Mouse (Mus musculus): ENCODE measurements at regions not wholly inside any gene's neighbourhood (a gene's known extent, or its start where the extent isn't known, plus 50 kb on each side); places are given as distances from the start of the nearest gene placed in this dataset.

DNA sequence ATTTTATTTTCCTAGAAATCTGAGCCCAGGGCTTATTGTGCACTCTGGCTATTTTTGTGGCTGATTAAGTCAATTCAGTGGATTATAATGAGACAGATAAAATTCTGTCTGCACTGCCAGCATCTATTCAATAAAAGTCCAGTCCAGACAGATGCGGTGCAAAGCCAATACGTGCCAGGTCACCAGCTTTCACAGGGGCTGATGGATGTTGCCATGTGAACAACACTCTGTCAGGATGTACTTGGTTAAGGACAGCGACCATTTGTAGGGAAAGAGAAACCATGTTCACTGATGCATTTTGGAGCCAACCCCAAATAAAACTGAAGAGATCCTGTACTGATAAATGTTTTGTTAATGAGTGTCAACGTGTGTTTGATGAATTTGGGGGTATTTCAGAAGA, 285.0 kb upstream of the Gnpda2 start:
- DNase-seq (ENCODE audit: low read depth, low spot score) = no peak

- DNase-seq (ENCODE audit: low read depth, low spot score) = no peak
These were observed 270.9 kb upstream of the Gnpda2 start for GRCm38 (mm10) chr5:69863027-69863426.

- no peak for DNase-seq (ENCODE audit: low read depth, low spot score)
These were observed 252.7 kb upstream of the Gnpda2 start for GRCm38 (mm10) chr5:69844809-69845208.

- DNase-seq (ENCODE audit: low read depth, low spot score) = no peak
These were observed 246.0 kb upstream of the Gnpda2 start for GRCm38 (mm10) chr5:69837947-69838710.

DNA sequence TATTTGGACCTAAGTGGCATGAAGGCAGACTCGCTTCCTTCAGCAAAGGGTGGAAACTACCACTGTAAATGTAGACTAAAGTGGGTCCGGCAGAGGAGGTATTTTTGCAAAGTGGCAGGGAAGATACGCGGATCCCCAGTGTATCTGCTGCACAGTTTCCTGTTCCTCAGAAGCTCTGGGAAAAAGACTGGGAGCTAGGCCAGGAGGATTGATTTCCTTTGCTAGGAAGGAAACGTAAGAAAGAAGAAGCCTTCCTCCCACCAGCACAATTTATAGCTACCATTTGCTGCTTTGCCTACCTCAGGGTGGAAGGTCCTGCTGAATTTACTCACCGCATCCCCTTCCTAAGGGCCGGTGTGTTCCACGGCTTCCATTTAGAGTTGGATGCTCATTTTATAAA, 244.2 kb upstream of the Gnpda2 start:
- DNase-seq (ENCODE audit: low read depth, low spot score) = no peak

DNA sequence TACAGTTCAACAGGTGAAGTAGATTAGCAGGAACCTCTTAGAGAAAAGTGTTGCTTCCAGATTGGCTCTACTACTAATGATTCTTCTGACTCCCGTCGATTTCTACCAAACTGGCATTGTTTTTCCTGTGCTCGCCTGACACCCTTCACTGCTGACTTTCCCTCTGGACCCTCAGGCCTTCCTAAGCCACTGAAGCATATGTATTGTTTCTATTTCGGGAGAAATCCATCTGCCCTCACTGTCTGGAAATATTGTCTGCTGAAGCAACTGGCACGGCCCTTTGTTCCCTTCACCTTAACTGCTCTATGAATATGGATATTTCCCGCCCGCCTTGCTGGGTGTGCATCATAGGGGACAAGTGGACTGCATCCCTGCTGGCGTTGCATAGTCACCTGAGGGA, 243.0 kb upstream of the Gnpda2 start:
- DNase-seq (ENCODE audit: low read depth, low spot score) = no peak

GRCm38 (mm10) chr5:69817778-69818177, 225.6 kb upstream of the Gnpda2 start:
- DNase-seq (ENCODE audit: low read depth, low spot score) = no peak

DNA sequence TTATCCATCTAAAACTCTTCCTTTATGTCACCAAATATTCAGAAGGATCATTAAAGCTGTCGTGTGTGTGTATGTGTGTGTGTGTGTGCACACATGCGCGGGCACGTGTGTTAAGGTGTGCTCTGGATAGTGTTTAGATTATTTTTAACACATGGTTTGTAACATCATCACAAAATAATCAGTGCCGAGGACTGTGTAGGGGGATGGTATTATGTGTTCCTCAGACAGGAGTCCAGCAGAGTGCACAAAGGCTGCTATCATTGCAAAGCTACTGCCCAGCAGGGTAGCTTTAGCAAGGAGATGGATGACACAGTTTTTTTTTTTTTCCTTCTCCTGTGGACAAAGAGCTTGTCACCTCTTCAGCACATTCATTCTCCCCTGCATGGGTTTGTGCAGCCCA, 224.9 kb upstream of the Gnpda2 start:
- DNase-seq (ENCODE audit: low read depth, low spot score) = no peak

DNA sequence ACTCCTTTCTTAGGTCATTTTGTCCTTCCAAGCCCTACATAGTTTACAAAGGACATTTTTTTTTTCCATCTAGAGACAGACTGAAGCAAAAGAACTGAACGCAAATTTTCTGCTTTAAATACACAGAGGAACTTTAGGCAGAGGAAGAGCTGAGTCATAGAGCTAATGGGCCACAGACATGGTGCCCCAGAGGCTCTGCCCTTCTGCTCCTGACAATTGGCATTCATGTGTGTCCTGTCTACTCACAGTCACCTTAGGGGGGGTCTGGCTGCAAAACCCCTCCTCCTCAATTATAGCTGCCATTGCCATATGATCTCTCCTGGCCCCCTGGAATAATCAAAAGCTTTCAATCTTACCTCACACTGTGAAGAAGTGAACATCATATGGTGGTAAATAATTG, 223.2 kb upstream of the Gnpda2 start:
- DNase-seq (ENCODE audit: low read depth, low spot score) = no peak

DNA sequence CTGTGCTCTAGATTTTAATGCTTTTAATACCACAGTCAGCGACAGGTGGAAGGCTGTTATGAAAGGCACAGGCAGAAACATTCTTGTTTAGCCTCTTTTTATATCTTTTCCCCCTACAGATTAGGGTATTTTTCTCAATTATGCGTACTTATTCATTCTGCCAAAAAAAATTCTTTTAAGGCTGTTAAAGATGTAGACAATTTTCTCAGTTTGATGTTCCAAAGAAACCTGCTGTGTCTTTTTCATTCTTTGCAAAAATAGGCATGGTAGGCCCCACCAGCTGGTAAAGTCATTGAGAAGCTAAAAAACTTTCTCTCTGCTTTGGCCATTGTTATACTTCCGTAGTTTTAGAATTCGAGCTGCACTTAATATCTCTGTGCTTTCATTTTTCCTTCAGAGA, 210.5 kb upstream of the Gnpda2 start:
- no peak for DNase-seq (ENCODE audit: low read depth, low spot score)

DNA sequence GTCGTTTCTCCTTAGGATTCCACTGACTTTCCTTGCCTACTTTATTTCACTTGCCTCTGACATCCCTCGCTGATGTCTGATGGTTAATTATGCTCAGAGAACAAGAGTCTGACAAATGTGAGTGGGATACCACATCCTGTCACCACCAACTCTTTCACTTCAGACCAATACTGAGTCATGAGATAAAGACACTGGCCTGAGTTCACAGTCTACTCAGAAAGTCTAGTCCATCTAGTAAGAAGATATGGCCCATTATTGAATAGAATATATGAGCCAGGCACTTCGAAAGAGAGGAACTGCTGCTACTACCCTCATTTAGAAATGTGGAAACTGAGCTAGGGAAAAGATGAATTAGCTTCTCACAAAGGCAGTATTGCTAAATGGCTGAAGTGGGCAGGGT, 210.0 kb upstream of the Gnpda2 start:
- no peak for DNase-seq (ENCODE audit: low read depth, low spot score)

DNA sequence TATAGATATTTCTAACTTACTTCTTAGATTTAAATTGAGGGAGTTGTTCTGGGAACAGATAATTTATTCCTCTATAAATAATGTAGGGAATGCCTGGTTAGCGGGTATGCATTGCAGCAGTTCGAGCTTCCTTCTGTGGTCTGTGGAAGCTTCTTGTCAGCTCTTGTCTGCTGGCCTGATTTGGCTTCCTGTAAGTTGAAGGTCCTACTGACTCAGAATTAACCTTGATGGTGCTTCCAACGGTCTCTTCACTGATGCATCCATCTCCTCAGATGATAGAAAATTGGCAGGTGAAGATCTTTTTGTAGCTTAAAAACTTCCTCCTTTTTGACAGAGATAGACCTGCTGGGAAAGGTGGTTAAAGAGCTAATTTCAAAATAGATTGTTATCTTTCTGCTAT, 203.2 kb upstream of the Gnpda2 start:
- DNase-seq (ENCODE audit: low read depth, low spot score) = no peak

DNA sequence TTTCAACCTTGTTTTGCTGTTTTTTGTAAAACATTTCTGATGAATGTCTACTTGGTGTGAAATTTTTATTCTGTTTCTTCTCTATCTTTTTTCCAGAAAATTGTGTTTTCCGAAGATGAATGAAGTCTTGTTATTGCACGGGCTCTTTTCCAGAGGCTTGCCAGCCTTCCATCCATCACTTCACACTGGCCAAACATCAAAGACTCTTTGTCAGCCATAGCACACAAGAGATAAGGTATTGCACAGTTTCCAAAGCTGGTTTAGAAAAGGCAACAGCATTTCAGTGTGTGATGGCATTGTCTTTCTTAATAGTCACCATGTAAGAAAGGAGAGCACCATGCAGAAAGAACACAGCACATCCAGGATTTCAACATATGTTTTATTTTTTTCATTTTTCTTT, 202.5 kb upstream of the Gnpda2 start:
- no peak for DNase-seq (ENCODE audit: low read depth, low spot score)

- DNase-seq (ENCODE audit: low read depth, low spot score) = no peak
These were observed 164.8 kb upstream of the Gnpda2 start for GRCm38 (mm10) chr5:69756769-69757485.

GRCm38 (mm10) chr5:69756360-69756759, 164.2 kb upstream of the Gnpda2 start:
- DNase-seq (ENCODE audit: low read depth, low spot score) = no peak

DNA sequence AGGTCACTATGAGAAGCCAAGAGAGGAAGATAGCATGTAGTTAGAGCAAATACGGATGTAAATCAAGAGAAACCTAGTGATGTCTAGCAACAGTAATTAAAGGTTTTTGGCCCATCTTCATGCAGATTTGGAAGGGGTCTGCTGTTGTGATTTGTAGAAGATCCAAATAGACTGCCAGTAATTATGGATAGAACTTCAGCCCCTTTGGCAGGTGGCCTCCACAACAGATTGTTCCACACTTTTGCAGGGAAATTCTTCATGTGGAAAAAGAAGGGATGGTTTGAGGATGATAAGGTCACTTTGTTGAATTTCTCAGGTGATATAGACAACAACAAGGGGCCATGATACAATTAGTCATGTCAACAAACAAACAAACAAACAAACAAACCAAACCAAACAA, 148.4 kb upstream of the Gnpda2 start:
- no peak for DNase-seq (ENCODE audit: low read depth, low spot score)

- no peak for DNase-seq (ENCODE audit: low read depth, low spot score)
These were observed 129.3 kb upstream of the Gnpda2 start for GRCm38 (mm10) chr5:69721351-69722006.

- no peak for DNase-seq (ENCODE audit: low read depth, low spot score)
These were observed 123.9 kb upstream of the Gnpda2 start for GRCm38 (mm10) chr5:69716087-69716486.

GRCm38 (mm10) chr5:69707099-69707498, 115.0 kb upstream of the Gnpda2 start:
- no peak for DNase-seq (ENCODE audit: low read depth, low spot score)

GRCm38 (mm10) chr5:69705168-69705532, 113.0 kb upstream of the Gnpda2 start:
- no peak for DNase-seq (ENCODE audit: low read depth, low spot score)

- DNase-seq (ENCODE audit: low read depth, low spot score) = peak; percentile 6
These were observed 112.4 kb upstream of the Gnpda2 start for GRCm38 (mm10) chr5:69704261-69705167.

DNA sequence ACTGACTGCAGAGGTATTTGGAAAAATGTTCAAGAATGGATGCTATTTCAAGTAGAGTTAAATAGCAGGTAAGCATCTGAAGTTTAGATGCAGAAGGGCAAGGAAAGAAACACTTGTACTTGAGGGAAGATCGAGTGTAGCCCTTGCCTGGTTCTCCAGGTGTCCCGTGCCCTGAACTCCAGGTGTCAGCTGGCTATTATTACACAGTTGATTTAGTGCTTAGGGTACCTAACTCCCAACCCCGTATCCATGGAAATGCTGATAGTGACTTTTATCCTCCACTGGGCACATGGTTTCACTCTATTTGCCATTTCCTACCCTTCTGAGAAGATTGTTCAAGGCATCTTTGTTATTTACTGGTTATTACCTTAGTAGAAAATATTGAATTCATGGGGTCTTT, 86.6 kb upstream of the Gnpda2 start:
- no peak for DNase-seq (ENCODE audit: low read depth, low spot score)

All from 3T3-L1 (cell line).